Mouse (Mus musculus) gastrocnemius, postnatal 36 days (tissue): ENCODE results near the gene Rab22a. TPM values are rescaled to one million over a fixed set of nuclear protein-coding genes. Genes with fewer than 3 reads are reported as not detected.
"Not testable (repeated sequence)": the region's sequence is repeated elsewhere in the genome, so short reads cannot be mapped to it uniquely, and the experiment has no call there.

Source experiments
- DNase-seq, 2 experiments: peaks; one replicate each; pipeline ENCODE4 v3.0.0; 2022
- intact Hi-C: fragments of 180-260 bp; cut with DNase I; formaldehyde crosslinking; loops from one replicate; pipeline ENCODE4 v1.15.1; 2025
- total RNA-seq, 2 experiments: library from RNA; stranded (reverse); gene quantifications; 2 replicates each; pipeline ENCODE4 v1.2.3; 2021

The Rab22a gene
- total RNA-seq, 2 experiments from 2014 or later: 25.0 TPM

DNA sequence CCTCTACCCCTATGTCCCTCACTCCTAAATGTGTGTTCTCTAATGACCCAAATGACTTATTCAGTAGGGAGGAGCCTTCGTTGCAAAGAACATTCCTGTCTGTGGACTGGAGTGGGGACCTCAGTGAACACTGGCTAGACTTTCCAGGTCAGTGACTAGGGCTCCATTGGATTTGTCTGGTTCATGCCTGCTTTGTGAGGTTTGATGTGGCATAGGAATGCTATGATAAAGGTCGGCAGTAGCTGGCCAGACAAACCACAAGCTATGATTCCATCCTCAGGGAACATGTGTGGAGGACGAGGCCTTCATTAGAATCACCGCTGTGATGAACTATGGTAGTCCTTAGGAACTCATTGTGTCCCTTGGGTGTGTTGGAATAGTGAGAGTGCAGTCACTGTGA lies 5.2 kb downstream of the Rab22a start:
- DNase-seq: no peak
- intact Hi-C loops: loop anchor here (5.0 kb wide), 1 partner anchor 73 kb away; the partner anchor contains the start of gene Vapb

DNA sequence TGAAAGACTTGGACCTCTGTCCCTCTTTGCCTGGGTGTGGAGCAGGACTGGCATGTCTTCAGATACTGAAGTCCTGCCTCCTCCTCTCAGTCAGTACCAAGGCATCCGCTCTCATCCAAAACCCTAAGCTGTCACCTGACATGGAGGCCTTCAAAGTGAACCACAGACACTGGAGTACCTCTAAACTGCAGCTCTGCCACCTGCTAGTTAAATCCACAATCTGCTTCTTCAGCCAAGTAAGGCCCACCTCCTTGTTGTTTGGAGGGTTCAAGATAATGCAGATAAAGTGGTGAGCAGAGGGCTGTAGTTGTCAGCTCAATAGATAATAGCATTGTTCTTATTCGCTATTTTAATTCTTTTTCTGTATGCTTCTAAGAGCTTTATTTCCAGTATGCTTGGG lies 5.7 kb downstream of the Rab22a start:
- no peak for DNase-seq
- intact Hi-C loops: no loop called here

DNA sequence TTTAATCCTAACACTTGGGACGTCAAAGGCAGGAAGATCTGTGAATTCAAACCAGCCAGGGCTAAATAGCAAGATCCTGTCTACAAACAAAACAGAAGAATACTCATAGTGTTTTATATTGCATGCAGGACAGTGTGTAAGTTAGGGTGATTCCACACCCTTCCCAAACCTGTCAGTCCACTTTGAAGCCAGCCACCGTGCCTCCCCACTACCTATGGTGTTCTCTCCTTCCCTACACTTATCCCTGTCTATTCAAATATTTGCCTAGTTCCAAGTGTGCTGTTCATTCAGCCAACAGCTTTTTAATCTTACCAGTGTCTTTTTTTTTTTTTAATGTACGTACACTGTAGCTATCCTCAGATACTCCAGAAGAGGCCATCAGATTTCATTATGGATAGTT lies 7.3 kb downstream of the Rab22a start:
- DNase-seq: no peak
- intact Hi-C loops: no loop called here

DNA sequence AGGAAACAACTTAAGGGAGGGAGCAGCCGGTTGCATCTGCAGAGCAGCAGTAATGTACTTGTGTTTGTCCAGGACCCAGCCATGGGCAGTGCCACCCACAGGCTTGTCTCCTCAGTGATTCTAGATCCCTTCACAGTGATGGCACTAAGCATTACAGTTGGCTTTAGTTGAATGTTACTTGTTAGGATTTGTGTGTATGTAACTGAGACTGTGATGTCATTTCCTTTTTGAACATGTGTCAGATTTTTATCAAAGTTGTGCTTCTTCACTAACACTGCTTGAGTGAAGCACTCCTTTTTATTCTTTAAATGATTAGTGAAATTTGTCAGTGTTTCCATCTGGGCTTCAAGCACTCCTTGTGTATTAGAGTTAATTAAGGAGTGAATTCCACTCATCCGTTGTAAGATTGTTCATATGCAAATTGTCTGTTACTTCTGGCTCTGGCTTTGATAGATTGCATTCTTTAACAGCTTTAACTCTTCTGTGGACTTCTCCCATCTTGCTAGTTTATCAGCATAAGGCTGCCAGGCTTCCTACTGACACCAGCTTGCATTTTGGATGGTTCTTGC lies 12.9 kb downstream of the Rab22a start:
- intact Hi-C loops: no loop called here
- no peak for DNase-seq

DNA sequence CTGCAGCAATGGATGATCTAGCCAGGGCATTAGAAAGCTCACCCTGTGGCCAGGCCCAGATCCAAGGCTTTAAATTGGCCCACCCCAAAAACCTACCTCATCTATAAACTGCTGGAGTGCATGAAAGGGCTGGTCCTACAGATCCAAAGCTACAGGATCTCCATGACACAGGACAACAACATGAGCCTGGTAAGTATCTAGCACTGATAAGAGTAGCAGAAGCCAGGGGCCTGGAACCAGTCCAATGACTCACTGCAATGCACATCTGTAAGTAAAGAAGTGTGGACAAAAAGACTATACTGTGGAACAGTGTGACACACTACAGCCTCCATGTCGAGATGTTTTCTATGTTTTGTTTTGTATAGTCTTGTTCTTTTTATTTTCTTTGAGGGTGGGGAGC lies 13.9 kb downstream of the Rab22a start:
- DNase-seq: no peak
- intact Hi-C loops: no loop called here

DNA sequence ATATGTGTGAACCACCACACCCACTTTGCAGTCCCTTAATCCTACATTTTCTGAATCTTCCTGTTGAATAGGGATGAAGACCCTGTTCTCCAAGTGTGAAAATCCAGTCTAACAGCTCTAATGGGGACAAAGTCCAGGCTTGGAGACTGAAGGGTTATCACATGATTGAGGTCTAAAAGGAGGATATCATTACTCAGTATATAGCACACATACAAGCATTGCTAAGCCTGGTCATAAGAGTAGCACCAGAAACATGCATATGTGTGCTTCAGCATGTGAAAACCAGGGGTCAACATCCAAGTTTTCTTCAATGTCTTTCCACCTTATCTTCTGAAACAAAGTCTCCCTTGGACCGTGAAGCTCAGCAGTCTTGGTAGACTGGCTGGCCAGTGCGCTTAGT lies 19.0 kb downstream of the Rab22a start:
- DNase-seq: no peak
- intact Hi-C loops: no loop called here

DNA sequence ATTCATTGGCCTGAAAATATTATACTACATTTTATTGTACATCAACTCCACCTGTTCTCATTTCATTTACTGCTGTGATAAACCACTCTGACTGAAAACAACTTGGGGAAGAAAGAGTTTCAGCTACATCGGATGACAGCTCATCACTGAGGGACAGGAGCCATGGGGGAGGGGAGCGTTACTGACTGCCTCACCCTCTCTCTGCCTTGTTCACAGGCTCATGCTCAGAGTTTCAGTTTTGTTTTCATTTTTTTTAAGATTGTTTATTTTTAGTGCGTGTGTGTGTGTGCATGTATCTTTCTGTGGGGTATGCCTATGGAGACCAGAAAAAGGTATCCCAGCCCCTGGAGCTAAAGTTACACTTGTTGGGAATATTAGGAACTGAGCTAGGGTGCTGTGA lies 19.7 kb downstream of the Rab22a start:
- DNase-seq: no peak
- intact Hi-C loops: no loop called here

DNA sequence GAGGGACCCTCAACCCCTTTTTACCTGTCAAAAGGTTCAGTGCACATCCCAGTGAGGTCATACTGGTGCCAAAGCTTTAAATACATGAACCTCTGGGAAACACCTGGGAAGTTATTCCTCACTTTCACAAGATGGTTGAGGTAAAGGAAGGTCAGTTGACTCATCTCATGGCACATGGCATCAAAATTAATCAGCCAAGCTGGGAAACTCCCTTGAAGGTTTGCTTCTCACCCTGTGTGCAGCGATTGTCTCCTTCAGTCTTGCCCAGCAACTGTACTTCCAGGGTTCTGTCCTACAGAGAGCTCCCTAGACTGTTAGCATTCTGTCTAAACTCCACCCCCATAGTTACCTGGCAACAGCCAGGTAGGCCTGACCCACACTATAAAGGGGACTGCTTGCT lies 20.6 kb downstream of the Rab22a start:
- intact Hi-C loops: no loop called here
- DNase-seq: no peak

DNA sequence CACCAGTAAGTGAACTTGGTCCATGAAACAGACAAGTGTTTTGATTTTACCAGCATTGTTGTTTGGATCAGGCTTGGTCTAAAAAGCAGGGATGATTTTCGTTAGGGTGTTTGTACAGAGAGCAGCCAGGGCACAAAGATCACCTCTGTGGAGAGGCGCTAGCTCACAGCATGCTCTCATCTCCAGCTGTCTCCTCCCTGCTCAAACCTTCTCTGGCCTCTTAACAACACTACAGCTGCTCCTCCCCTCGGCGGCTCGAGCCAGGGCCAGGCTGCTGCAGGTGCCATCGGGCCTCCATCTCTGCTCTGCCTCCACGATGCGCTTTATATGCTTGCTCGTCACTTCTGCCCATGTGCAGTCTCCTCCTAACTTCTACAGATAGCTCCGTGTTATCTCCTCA lies 23.2 kb downstream of the Rab22a start:
- no peak for DNase-seq
- intact Hi-C loops: no loop called here

DNA sequence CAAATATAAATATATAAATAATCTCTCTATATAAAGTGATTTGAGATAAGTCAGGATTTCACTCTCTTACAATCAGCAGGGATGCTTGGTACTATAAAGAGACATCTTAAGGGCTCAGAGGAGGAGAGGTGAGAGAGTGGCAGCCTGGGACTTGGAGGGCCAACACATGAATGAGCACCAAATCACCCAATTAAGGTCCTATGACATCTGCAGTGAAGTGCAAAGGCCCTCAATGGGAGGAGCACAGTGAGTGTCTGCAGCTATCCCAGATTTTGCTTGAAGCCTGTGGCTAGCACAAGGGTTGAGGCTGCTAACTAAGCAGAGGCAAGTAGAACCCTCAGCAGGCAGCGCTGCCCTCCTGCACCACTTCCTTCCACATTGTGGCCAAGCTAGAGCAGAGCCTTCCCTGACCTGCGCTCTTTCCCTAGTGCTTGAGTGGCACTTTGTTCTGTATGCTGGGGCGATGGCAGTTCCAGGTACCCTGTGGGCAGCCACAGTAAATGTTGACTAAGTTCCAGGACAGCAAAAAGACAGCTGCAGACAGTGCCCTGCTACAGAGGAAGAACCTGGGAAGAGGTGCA lies 26.3 kb downstream of the Rab22a start:
- intact Hi-C loops: no loop called here
- no peak for DNase-seq

DNA sequence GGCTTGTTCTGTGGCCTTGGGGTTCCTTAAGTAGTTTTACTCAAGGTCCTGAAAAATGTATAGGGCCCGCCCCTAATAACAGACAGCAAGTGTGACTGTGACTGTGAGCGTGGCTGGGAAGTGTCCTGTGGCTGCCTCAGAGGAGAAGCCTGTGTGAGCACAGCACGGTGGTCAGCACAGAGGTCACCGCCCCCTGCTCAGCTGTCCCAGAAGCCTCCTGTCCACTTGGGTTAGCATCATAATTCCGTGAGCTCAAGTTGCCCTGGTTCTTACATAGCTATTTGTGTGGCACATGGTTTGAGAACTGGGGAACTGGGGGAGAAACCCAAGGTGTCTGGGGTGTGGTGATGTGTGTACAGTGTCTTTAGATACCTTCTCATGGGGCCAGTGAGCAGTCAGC lies 27.8 kb downstream of the Rab22a start:
- intact Hi-C loops: no loop called here
- DNase-seq: no peak

DNA sequence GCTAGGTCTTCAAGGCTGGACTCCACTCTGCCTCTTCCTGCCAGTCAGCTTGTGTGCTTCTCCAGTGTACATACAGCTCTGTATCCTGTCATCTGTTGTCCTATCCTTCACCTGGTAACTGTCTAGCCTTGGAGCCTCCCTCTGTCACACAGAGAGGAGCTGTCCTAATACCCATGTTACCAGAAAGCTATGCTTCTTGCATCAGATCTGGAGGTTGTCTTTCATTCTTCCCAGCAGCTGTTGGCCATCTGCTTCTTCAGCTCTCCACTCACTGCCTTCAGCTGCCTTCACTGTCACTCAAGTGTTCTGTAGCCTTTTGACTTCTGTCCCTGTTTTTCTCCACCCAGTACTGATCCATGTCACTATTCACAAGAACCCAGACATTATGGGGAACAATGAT lies 30.3 kb downstream of the Rab22a start:
- no peak for DNase-seq
- intact Hi-C loops: no loop called here

DNA sequence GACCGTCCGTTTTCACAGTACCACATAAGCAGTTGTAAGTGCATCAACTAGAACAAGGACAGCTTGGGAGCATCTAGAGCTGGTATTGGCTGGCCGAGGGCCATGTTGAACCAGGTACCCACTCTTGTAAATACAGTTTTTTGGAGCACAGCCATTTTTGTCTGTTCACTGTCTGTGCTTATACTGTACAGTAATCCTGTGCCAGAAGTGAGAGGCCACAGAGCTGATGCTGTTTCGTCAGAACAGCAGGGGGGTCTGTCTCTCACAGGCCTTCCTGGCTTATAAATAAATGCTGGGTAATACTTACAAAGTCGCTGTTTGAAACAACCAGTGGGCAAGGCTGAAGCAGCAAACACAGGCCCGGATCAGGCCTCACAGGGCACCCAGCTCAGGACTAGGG lies 32.2 kb downstream of the Rab22a start:
- no peak for DNase-seq
- intact Hi-C loops: no loop called here

DNA sequence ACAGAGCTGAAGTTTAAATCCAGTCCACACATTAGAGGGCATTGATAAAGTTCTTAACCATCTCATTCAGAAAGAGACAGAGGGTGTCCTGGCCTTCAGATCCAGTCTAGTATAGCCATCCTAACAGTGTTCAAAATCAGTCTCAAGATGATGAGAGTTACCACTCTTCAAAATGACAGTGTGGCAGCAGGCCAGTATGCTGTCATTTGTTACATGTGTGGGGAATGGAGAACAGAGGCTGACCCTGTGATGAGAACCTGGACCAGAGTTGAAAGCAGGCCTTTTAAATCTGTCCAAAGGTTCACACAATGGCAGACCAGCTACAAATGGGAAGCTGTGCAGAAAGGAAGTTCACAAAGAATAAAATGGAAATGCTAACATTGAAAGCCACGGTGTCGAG lies 33.1 kb downstream of the Rab22a start:
- intact Hi-C loops: no loop called here
- no peak for DNase-seq

DNA sequence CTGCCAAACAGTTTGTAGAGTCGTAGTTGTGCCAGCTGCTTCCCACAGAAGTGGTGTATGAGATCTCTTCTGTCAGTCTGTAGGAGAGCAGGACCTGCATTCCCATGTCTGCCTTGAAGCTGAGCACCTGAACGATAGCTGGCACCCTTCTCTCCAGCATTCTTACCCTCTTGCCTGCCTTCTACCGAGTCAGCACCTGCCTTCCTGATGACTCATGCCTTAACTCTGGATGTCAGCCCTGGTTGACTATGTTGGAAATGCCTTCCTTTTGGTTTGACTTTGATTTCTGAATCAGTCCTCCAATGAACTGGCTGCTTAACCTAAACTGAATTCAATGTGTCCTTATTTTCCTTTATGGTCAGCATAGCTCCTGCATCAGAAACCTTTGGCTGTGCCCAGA lies 39.3 kb downstream of the Rab22a start:
- no peak for DNase-seq
- intact Hi-C loops: no loop called here

DNA sequence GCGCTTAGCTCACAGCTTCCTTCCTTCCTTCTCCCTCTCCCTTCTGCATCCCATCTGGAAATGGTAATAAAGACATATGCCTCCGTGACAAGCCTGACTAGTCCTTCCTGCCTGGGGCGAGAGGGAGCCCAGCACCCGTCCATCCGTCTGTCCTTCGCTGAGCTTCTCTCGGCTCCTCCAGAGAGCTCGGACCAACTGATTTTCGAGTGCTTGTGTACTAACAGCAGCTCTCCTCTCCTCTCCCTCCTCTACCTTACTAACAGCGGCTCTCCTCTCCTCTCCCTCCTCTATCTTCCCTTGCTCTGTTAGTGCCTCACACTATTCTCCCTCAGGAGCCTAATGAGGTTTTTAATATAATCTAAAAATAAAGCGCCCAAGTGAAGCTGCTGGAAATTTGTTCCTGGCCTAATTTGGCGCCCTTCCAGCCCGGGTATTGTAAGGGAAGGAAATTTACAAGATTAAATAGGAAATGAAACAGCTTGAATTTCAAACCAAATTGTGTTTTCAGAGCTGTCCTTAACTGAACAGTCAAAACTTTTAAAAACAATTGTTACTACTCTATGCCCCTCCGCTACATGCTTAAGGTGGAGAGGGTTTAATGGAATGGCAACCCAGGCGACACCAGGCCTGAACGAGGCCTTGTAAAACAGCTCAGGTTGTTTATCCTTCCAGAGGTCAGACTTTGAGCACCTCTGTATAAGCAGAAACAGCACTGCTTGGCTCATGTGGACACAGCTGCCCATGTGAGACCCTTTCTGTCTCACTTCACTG lies 42.7 kb downstream of the Rab22a start:
- DNase-seq: no peak
- intact Hi-C loops: no loop called here

DNA sequence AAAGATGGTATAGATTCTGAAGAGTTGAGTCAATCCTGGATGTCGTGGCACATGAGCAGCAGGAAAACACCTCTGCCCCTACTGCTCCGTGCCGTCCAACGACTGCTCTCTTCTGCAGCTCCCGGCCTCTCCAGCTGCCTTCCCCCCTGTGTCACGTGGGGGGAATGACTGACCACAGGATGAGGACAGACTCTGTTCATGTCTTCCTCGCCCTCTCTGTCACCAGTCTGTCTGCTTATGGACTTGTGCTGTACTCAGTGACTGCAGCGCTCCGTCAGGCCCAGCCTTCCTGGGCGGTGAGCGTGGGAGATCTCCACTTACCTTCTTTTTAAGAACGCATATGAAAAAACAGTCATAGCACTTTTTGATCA lies 43.3 kb downstream of the Rab22a start:
- DNase-seq: no peak
- intact Hi-C loops: no loop called here

DNA sequence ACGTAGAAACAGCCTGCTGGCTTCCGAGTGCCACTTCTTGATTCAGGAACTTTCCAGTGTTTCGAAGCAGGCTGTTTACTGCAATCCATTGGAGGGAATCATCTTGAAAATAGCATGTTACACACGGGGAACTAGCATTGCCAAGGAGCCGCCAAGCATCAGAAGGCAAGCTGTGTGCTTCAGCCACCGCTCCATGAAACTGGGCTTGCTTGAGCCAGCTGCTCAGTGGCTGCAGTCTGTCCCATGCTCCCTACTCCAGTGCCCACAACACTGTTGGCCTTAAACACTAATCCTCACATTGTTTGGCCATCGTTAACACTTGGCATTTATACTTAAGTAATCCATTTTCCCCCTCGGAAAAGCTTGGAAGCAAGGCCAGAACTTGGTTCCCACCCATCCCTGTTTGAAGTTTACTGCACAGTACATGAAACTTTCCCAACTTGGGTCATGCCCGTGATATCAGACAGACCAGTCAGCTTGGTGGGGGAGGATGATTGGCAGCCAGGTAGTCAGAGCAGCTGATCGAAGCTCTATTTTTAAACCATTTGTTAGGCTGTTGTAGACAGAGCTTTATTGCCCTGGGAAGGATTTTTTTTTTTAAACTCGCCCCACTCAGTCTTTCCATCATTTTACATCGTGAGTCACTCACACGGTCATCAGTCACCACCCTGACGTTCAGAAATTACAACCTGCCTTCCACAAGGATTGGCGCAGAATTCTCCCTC lies 46.4 kb downstream of the Rab22a start:
- intact Hi-C loops: no loop called here
- no peak for DNase-seq

DNA sequence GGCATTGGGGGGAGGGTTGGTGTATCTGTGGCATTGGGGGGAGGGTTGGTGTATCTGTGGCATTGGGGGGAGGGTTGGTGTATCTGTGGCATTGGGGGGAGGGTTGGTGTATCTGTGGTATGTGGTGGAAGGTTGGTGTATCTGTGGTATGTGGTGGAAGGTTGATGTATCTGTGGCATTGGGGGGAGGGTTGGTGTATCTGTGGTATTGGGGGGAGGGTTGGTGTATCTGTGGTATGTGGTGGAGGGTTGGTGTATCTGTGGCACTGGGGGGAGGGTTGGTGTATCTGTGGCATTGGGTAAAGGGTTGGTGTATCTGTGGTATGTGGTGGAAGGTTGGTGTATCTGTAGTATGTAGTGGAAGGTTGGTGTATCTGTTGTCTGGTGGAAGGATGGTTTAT lies 48.1 kb downstream of the Rab22a start:
- DNase-seq, intact Hi-C loops: not testable (repeated sequence)

DNA sequence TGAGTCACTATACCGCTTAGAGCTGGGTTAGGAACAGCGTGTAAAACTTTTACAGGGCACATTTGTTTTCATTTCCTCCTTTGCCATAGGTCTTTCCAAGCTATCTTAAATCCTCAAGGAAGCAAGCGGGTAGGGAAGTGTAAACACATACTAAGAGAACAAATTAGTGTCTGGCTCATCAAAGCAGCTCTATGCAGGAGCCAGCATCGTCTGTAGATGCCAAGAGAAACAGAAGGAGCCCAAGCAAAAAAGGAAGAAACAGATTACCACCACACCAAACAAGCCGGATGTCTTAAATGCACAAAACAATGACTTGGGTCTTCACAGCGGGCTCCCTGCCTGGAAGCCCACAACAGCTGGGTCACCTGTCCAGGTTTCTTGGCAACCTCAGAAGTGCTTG lies 50.6 kb downstream of the Rab22a start:
- intact Hi-C loops: no loop called here
- no peak for DNase-seq

DNA sequence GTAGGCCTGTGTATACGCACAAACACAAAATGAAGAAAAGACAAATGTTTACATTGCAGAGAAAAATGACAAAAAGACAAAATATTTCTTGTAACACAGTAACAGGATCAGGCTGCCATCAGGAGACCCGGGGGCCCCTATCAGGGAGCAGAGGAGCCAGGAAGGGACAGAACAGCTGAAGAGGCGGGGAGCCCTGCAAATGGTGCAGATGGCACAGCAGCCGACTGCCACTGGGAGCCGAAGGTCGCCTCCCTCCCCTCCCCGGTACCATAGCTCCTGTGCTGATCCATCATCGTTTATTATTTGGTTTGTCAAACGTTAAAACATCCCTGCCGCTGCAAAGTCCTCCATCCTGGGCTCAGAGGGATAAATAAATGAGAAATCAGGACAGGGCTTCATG lies 53.1 kb downstream of the Rab22a start:
- intact Hi-C loops: no loop called here

DNA sequence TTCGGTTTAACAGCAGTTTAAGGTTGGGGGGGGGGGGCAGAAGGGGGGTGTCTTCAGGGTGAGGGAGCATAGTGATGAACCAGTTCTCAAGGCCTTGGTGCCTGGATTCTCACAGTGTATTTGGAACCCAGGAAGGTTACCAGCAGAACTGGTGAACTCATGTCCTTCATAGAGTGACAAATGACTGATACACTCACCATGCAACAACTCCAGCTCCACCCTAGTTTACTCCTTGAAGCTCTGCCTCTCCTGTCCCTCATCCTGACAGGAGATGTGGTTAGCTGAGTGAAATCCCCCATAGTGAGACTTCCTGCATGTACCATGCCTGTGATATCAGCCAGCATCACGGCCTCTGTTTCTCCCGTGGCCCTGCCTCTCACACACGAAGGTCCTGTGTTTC lies 53.7 kb downstream of the Rab22a start:
- DNase-seq: no peak
- intact Hi-C loops: no loop called here

More for the DNA sequence above, 53.1 kb downstream of the Rab22a start:
- no peak for DNase-seq
